Mouse (Mus musculus) brain, embryonic 14.5 days (tissue): ENCODE results near the gene Clcn5.

Experiments used
- CTCF ChIP-seq: fragments of 200-500 bp; IDR thresholded peaks from 2 replicates; pipeline ENCODE4 v1.5.1; 2012; ENCODE audit warnings: inconsistent platforms, mild to moderate bottlenecking, moderate library complexity, borderline replicate concordance; ENCODE audit not compliant: insufficient read depth, insufficient read length; ENCODE audit errors: extremely low read depth
- POLR2A ChIP-seq: fragments of 200-500 bp; IDR thresholded peaks from 2 replicates; pipeline ENCODE4 v1.6.1; 2012; ENCODE audit warnings: mild to moderate bottlenecking, inconsistent platforms, borderline replicate concordance; ENCODE audit not compliant: poor library complexity, insufficient read depth, insufficient read length, severe bottlenecking; ENCODE audit errors: extremely low read depth

DNA sequence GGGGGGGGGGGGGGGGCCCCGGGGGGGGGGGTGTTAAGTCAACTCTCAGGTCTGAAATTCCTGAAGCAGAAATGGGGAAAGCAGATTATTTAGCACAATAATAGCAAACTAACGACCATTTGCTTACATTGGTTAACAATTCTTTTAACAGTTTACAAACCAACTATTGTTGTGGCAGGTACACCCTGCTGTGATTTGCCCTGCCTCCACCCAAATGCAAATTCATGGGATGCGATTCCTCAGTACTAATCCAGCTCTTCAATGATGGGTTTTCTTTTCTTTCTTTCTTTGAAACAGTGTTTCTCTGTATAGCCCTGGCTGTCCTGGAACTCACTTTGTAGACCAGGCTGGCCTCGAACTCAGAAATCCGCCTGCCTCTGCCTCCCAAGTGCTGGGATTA, 12.3 kb downstream of the Clcn5 start:
- TF ChIP-seq POLR2A, result no peak
- no peak for TF ChIP-seq CTCF
